Mouse (Mus musculus): ENCODE data around the gene Mmp20.

Mmp20 gene

DNA sequence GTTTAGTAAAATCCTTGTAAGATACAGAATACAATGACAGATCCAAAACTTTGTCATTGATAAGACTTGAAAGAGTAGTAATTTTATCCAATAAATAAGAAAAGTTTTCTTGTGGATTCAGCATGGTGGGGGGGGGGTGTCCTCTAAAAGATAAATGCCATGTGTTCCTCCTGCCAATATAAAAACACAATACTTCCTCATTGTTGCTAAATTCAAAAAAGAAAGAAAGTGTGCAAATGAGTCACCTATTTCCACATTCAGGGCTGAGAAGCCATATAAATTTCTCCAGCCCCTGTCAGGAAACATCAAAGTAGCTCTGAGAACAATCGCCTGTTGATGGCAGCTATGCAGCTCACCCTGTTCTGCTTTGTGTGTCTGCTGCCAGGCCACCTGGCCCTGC is 63.8 kb downstream of the Mmp20 start, which contains the start of gene Mmp7:
Gene Mmp7, plus strand, starts transcription at position 301 of the 400 bp plus-strand sequence.
- DNase-seq (ENCODE audit: low spot score) = no peak

DNA sequence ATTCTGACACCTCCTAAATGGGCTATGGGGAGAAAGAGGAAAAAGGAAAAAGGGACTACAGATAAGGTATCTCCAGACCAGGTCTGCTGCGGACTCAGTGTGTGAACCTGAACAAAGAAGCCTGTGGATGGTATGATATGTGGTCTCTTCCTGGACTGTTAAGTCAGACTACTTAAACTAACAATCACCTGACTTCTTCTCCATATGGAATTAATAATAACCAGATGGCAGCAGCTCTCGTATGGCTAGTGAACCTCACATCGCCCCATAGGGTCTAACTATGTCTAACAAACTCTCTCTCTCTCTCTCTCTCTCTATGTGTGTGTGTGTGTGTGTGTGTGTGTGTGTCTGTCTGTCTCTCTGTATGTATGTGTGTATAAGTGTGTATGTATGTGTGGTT is 65.9 kb downstream of the Mmp20 start:
- no peak for DNase-seq (ENCODE audit: low spot score)

DNA sequence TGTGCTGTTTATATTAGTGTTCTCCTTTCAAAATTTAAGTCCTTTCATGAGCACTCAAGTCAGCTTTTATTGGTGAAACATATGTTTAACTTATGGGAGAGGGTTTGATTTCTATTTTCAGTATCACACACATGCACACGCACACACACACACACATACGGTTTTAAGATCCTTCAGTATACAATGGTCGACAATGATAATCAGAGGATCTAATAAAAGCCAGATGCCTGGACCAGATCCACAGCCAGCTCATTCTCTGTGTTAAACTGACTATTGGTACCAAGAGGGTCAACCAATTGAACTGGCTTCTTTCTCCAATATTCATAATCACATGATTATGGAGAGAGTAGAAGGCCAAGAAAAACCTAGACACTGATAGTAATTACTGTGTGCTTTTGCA is 67.6 kb downstream of the Mmp20 start:
- DNase-seq (ENCODE audit: low spot score) = no peak

DNA sequence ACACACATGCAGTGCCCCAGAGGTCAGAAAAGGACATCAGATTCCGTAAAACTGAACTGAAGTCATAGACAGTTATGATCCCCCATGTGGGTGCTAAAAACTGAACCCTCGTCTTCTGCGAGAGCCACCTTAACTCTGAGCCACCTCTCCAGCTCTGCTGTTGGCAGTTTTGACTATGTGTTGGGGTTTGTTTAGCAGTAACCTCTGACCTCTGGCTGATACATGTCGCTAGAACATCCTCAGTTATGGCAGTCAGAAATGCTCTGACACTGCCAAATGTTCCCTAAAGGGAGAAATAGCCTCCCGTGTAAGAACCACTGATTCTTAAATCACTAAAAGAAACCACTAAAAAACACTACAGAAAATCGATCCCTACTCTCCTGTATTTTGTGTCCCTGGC is 80.7 kb downstream of the Mmp20 start:
- no peak for DNase-seq (ENCODE audit: low spot score)

DNA sequence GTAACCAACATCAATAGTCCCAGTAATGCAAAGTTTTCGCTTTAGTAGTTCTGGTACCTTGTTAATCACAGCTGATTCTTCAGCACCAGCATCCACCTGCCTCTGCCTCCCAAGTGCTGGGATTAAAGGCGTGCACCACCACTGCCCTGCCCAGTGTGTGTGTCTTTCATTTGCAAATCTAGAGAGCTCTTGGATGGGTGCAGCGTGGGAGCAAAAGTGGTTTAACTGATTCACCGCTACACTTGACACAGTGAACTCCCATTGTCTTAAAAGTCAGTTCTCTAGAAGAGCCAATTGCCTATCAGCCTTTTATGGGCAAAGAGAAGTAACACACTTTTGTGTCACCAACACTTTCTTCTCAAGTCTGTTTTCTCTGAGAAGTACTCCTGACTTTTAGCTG is 83.2 kb downstream of the Mmp20 start:
- DNase-seq (ENCODE audit: low spot score) = no peak

DNA sequence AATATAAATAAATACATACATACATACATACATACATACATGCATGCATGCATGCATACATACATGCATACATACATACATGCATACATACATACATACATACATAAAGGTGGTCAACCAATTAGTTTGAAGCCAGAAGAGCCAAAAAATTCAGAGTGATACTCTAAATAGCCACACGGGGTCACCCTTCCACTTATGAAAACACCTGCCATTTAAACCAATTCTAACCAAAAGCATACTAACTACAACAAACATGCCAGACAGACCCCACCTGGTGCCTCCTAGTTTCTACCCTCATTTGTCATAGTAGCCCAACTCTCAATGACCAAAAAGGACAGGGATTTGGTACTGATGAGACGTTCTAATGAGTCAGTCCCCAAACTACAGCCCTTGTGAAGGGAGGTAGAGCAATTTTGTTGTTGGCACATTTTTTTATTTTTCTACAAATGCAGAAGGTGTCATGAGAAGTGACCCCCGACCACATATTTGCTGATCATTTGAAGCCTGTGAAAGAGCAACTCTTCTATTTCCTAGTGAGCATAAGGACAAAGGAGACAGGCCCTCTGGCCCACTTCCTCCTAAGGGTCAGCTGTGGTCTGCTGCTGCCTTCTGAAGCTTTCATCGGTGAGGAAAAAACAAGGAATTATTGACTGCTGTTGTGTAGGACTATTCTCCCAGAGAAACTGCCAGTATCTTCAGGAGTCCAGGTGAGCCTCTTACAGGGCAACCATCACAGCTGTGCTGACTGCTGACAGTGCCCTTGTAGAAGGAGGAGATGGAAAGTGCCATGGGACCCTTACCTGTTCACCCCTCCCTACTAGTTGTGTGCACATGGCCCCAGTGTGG is 86.3 kb downstream of the Mmp20 start:
- DNase-seq (ENCODE audit: low spot score) = peak; percentile 60

DNA sequence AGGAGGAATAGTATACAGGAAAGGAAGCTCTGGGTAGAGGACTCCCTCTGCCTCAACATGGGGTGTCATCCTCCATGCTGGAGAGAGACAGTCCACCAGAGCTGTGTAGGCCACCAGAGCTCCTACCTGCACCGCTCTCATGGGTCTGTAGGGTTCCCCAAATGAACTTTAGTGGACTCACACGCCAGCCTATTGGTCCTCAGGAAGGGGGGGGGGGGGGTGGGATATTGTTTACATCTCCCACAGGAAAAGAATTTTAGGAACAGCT is 86.8 kb downstream of the Mmp20 start:
- no peak for DNase-seq (ENCODE audit: low spot score)

DNA sequence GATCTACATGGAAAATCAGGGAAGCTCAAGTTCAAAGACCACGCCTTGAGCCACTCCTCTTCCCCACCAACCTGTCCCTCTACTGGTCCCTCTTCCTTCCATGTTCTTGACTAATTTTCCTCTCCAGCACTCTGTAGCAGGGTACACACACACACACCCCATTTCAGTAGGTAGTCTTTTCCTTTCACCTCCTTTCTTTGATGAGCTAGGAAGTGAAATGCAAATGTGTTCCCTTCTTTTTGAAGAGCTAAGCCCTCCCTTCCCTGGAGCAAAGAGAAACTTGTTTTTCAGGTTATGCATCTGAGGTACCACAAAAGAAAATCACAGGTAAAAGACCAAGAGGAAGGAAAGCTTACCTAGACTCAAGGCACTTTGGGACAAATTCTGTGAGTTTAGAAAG is 93.5 kb downstream of the Mmp20 start:
- no peak for DNase-seq (ENCODE audit: low spot score)

Measured in T-cell, adult 2 months (primary cell).